Mouse (Mus musculus): Measurements from ENCODE around the gene Gm30083. TPM values are rescaled to one million over a fixed set of nuclear protein-coding genes. Genes with fewer than 3 reads are reported as not detected.

The Gm30083 gene
- not detected in 2 replicates for polyA plus RNA-seq (2012; rRNA removed)

DNA sequence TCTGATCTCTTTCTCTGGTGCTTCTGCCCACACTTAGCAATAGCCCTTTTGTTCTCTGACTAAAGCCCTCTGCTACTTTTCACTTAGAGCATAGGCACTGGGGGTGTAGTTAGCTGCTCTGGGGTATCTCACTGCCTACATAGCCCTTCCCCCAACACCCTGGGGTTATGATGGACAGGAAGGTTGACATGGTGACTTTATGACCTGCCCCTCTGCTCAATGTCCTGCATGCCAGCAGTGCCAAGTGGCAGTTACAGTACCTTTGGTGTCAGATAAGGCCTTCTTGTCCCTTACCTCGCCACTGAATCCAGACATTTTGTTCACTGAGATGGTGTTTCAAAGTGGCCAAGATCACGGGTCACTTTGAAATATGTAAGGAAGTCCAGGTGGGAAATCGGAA, at the start of gene Gm30083:
Gm30083 (minus strand) TSS at position 120 of the 400 bp plus-strand sequence.
- H3K4me1 ChIP-seq (ENCODE audit: control insufficient read depth, insufficient read depth, insufficient read length, low read length) = no peaks in the 10 kb centered on the region
- no peak within 1 kb of the TSS for H3K27ac ChIP-seq (ENCODE audit: insufficient read depth, low read depth, low read length)
- no peaks in the 10 kb centered on the region for H3K27me3 ChIP-seq (ENCODE audit: control insufficient read depth, insufficient read depth, low read length)
- TF ChIP-seq POLR2A (IDR thresholded peaks at IDR 0.05; ENCODE audit: low read depth, low read length) (no peak), CTCF (IDR thresholded peaks at IDR 0.05; ENCODE audit: extremely low read depth, insufficient read length, insufficient replicate concordance, low read depth, low read length) (no peak)
- H3K36me3 ChIP-seq (ENCODE audit: control insufficient read depth, insufficient read depth, low read length) = no peaks in the 10 kb centered on the region
- 86% methylated on average over 3 of the region's 3 CpGs for WGBS
- no peak within 1 kb of the TSS for H3K4me3 ChIP-seq (ENCODE audit: low read depth, low read length)

DNA sequence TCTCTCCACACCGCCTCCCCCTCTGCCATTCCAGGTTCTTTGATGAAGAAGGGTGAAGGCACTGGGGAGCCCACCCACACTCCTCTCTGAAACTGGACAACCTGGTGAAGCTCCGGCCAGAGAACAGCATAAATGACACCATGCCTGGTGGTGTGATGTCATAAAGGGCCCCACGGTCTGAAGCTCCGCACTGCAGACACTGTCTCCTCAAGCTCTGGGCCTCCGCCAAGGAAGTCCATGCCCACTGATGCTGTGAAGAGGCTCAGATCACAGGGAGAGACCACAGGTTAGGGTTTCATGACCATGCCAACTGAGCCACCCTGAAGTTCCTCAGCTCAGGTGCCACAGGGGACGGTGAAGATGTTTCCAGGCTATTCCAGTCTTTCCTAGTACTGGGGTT, 37.5 kb upstream of the Gm30083 start, which contains the start of gene Antxrl:
Antxrl (plus strand) TSS at position 192 of the 400 bp plus-strand sequence.
- Histone ChIP-seq H3K27me3 (ENCODE audit: control insufficient read depth, insufficient read depth, low read length) (no peaks in the 10 kb centered on the region), H3K27ac (ENCODE audit: insufficient read depth, low read depth, low read length) (no peak within 1 kb of the TSS)

DNA sequence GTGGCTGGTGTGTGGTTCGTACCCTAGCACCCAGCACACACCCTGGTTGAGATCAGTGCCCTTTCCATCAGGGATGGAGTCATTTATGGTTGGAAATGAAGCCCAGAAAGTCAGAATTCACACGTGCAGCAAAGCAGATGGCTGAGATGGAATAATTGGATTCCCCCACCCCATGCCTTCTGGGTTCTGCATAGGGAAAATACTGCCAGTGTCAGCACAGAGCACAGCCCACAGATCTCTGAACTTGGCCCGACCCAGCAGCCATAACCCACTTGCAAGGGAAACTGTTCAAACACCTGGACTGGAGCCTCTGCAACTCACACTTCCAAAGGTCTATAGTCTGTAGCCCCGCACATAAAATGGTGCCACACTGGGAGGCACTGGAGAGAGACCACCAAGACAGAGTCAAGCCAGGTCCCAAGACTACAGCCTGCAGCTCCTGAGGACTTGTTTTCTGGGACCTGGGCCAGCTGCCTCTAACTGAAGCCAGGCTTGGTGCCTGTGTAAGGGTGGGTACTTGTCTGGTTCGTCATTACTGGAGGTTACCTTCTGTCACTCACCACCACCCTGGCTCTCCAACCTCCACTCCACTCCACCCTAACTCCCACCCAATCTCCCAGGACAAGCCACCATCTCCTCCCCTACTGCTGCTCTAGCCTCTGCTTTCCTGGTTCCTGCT, 35.3 kb upstream of the Gm30083 start:
- no peak for TF ChIP-seq POLR2A (IDR thresholded peaks at IDR 0.05; ENCODE audit: low read depth, low read length)
- no peak for TF ChIP-seq CTCF (IDR thresholded peaks at IDR 0.05; ENCODE audit: extremely low read depth, insufficient read length, insufficient replicate concordance, low read depth, low read length)
- WGBS = 64% methylated on average over 5 of the region's 5 CpGs
- Histone ChIP-seq H3K27ac (ENCODE audit: insufficient read depth, low read depth, low read length) (no peak overlapping the region), H3K27me3 (ENCODE audit: control insufficient read depth, insufficient read depth, low read length) (no peaks in the 10 kb centered on the region), H3K4me1 (ENCODE audit: control insufficient read depth, insufficient read depth, insufficient read length, low read length) (no peaks in the 10 kb centered on the region), H3K36me3 (ENCODE audit: control insufficient read depth, insufficient read depth, low read length) (no peaks in the 10 kb centered on the region), H3K4me3 (ENCODE audit: low read depth, low read length) (no peak overlapping the region)

More for the DNA sequence above, 37.5 kb upstream of the Gm30083 start, which contains the start of gene Antxrl:
- TF ChIP-seq POLR2A (IDR thresholded peaks at IDR 0.05; ENCODE audit: low read depth, low read length) = no peak
- no peak for TF ChIP-seq CTCF (IDR thresholded peaks at IDR 0.05; ENCODE audit: extremely low read depth, insufficient read length, insufficient replicate concordance, low read depth, low read length)
- H3K4me3 ChIP-seq (ENCODE audit: low read depth, low read length) = no peak within 1 kb of the TSS
- 88% methylated on average over 6 of the region's 6 CpGs for whole genome bisulfite sequencing
- no peaks in the 10 kb centered on the region for H3K4me1 ChIP-seq (ENCODE audit: control insufficient read depth, insufficient read depth, insufficient read length, low read length)
- no peaks in the 10 kb centered on the region for H3K36me3 ChIP-seq (ENCODE audit: control insufficient read depth, insufficient read depth, low read length)

DNA sequence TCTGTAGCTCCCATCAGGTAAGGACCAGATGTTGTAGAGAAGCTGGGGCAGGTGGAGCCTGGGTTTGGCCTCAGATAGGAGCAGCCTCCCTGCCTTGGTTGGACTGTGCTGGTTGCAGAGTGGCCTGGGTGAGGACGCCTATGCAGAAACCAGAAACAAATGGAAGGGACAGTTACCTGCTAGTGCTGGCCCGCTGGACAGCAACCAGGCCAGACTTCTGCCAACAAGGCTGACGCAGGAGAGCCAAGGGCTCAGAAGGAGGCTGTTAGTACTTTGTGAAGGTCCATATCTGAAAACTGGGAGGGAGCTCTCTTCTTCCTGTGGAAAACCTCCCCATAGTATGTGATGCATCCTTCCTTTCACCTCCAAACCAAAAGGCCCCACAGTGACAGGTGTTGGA, 28.4 kb upstream of the Gm30083 start:
- Histone ChIP-seq H3K27me3 (ENCODE audit: control insufficient read depth, insufficient read depth, low read length) (no peaks in the 10 kb centered on the region), H3K27ac (ENCODE audit: insufficient read depth, low read depth, low read length) (no peak overlapping the region), H3K36me3 (ENCODE audit: control insufficient read depth, insufficient read depth, low read length) (no peaks in the 10 kb centered on the region), H3K4me3 (ENCODE audit: low read depth, low read length) (no peak overlapping the region), H3K4me1 (ENCODE audit: control insufficient read depth, insufficient read depth, insufficient read length, low read length) (no peaks in the 10 kb centered on the region)
- WGBS = 45% methylated on average over 3 of the region's 3 CpGs
- no peak for TF ChIP-seq POLR2A (IDR thresholded peaks at IDR 0.05; ENCODE audit: low read depth, low read length)
- TF ChIP-seq CTCF (IDR thresholded peaks at IDR 0.05; ENCODE audit: extremely low read depth, insufficient read length, insufficient replicate concordance, low read depth, low read length) = no peak

DNA sequence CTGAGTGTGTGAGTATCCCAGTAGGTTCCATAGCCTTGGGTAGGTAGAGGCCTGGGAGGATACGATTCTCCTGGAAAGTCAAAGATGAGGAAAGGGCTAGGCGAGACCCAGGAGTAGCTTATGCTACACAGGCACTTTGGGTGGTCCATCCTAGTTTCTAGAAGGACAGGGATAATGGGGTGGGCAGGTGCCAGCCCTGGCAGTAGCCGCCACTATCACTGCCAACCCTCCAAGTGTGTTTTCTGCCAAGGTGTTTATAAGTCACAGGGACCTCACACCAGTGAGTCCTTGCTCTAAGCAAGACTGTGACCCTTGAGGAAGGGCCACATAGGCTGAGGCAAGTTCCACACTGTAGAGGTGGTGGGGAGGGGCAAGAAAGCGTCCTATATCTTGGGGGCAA, 26.3 kb upstream of the Gm30083 start:
- Histone ChIP-seq H3K27me3 (ENCODE audit: control insufficient read depth, insufficient read depth, low read length) (no peaks in the 10 kb centered on the region), H3K27ac (ENCODE audit: insufficient read depth, low read depth, low read length) (no peak overlapping the region), H3K36me3 (ENCODE audit: control insufficient read depth, insufficient read depth, low read length) (no peaks in the 10 kb centered on the region), H3K4me3 (ENCODE audit: low read depth, low read length) (no peak overlapping the region), H3K4me1 (ENCODE audit: control insufficient read depth, insufficient read depth, insufficient read length, low read length) (no peaks in the 10 kb centered on the region)
- WGBS = 74% methylated on average over 4 of the region's 4 CpGs
- TF ChIP-seq POLR2A (IDR thresholded peaks at IDR 0.05; ENCODE audit: low read depth, low read length) (no peak), CTCF (IDR thresholded peaks at IDR 0.05; ENCODE audit: extremely low read depth, insufficient read length, insufficient replicate concordance, low read depth, low read length) (no peak)

DNA sequence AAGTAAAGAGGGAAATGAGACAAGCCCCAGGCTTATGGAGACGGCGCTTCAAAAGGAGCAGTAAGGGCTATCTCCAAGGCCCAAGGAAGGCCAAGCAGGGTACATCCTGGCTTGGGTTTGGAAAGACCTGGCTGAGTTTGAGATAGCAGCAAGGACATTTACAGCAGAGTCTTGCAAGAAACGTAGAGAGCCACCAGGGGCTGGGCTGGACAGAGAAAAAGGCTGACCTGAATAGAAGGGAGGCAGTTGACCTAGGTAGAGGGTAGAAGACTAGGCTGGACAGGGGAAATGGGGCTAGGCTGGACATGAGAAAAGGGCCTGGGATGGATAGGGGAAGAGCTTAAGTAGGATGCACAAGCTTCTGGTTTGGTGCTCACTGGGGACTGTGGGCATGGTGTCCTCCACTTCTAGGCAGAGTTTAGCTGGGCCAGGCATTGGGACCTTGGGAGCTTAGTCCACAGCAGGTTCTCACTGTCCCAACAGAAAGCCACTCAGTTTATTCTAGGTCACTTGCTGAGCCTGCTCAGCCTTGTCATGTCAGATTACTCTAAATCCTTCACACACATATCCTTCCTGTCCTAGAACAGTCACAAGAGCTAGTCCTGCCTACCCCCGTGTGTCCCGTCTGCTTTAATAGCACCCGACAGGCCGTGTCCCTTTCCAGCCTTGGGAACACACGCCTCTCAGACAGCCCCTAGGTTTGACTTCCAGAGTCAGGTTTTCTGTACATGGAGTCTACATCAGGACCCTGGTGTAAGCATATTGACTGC, 19.0 kb upstream of the Gm30083 start:
- 84% methylated on average over 8 of the region's 8 CpGs for WGBS
- Histone ChIP-seq H3K27ac (ENCODE audit: insufficient read depth, low read depth, low read length) (no peak overlapping the region), H3K4me1 (ENCODE audit: control insufficient read depth, insufficient read depth, insufficient read length, low read length) (no peaks in the 10 kb centered on the region), H3K27me3 (ENCODE audit: control insufficient read depth, insufficient read depth, low read length) (no peaks in the 10 kb centered on the region), H3K4me3 (ENCODE audit: low read depth, low read length) (no peak overlapping the region), H3K36me3 (ENCODE audit: control insufficient read depth, insufficient read depth, low read length) (no peaks in the 10 kb centered on the region)
- TF ChIP-seq CTCF (IDR thresholded peaks at IDR 0.05; ENCODE audit: extremely low read depth, insufficient read length, insufficient replicate concordance, low read depth, low read length) (no peak), POLR2A (IDR thresholded peaks at IDR 0.05; ENCODE audit: low read depth, low read length) (no peak)

DNA sequence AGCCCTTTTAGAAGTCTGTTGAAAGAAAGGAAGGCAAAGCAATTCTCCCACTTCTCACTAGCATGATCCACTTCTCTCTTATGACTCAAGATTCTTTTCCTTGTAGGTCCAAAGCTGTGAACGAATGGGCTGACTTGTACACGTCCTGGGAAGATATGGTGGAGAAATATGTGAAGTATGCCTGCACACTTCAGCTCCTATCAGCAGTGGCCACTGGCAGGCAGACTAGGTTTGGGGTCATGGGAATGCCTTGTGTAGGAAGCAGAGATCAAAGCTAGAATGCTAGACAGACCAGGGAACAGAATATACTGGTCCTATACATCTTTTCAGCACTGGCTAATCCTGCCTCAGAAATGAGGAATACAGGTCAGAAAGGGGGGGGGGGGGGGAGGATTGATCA, 11.7 kb upstream of the Gm30083 start:
- 43% methylated on average over 2 of the region's 2 CpGs for WGBS
- TF ChIP-seq POLR2A (IDR thresholded peaks at IDR 0.05; ENCODE audit: low read depth, low read length) (no peak), CTCF (IDR thresholded peaks at IDR 0.05; ENCODE audit: extremely low read depth, insufficient read length, insufficient replicate concordance, low read depth, low read length) (no peak)
- H3K27me3 ChIP-seq (ENCODE audit: control insufficient read depth, insufficient read depth, low read length) = no peaks in the 10 kb centered on the region
- H3K27ac ChIP-seq (ENCODE audit: insufficient read depth, low read depth, low read length) = no peak overlapping the region
- H3K4me1 ChIP-seq (ENCODE audit: control insufficient read depth, insufficient read depth, insufficient read length, low read length) = no peaks in the 10 kb centered on the region
- no peaks in the 10 kb centered on the region for H3K36me3 ChIP-seq (ENCODE audit: control insufficient read depth, insufficient read depth, low read length)
- H3K4me3 ChIP-seq (ENCODE audit: low read depth, low read length) = no peak overlapping the region
